Mouse (Mus musculus) CH12.LX (cell line): ENCODE data around the gene Tmem186.

ENCODE experiments used
- E2F4 ChIP-seq: IDR thresholded peaks from 2 replicates; pipeline ENCODE4 v1.6.1; 2011; ENCODE audit warnings: low read depth, low read length, improper control_type of control experiment; ENCODE audit not compliant: insufficient replicate concordance
- USF2 ChIP-seq: conservative IDR thresholded peaks from 2 replicates; pipeline ENCODE4 v1.6.1; 2011; ENCODE audit warnings: low read depth, low read length, improper control_type of control experiment

DNA sequence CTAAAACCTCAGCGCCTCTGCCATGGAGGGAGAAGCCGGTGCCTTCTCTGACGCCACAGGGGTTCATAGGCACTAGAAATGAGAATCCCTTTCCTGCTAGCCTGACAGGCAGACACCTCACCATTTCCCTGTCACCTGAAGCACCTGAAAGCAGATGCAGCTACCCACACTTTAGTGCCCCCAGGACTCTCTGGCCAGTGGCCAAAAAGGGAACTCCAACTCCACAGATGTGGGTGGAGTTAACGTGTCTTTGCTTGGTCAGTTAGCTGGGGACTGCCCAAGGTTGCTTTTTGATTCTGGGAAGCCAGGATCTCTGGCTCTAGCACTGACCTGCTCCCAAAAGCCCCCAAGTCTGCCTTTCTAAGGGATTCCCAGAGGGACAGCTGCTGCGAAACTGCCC, 31.9 kb upstream of the Tmem186 start:
- TF ChIP-seq USF2 (no peak), E2F4 (no peak)
